Mouse (Mus musculus) pancreas, adult 10 weeks (tissue): Measurements from ENCODE around the gene Gm20929. TPM values are rescaled to one million over a fixed set of nuclear protein-coding genes. Genes with fewer than 3 reads are reported as not detected.

ENCODE experiments used
- polyA plus RNA-seq: library from polyadenylated mRNA; stranded (reverse); fragments of 350-450 nt; fragmentation: Illumina TruSeq; extraction: RNeasy Lipid Tissue Mini Kit (QIAGEN cat#74804); gene quantifications from one replicate; pipeline ENCODE4 v1.2.3, GENCODE M21; 2015; ENCODE audit warnings: low read depth, low replicate concordance; ENCODE audit not compliant: insufficient read depth

The Gm20929 gene
- polyA plus RNA-seq: not detected

DNA sequence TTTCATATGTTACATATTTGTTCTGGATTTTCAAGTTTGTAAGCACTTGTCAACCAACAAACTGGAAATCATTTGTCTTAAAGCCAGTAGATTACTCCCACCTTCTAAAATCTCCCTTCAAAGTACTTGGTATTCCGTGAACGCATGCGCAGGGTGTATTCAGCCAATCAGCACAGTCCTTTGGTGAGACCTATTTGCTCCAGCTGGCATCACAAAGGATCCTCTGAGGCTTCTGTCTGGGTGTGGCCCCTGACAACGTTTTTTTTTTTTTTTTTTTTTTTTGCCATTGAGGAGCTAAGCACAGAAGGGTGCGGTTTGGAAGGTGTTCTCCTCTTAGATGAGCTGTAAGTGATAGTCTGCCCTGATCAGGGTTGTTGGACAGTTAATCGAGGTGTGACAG, at the start of gene Gm20929:
Gene Gm20929 (plus strand): TSS at position 301 of the 400 bp plus-strand sequence.

